Mouse (Mus musculus): ENCODE results near the gene Sun1. TPM values are rescaled to one million over a fixed set of nuclear protein-coding genes. Genes with fewer than 3 reads are reported as not detected.

The Sun1 gene
- total and polyA plus RNA-seq, 3 experiments: 71.3 to 79.0 TPM; not detected in 1

GRCm38 (mm10) chr5:139206081-139206480 lies 5.6 kb downstream of the Sun1 start:
- no peak overlapping the region for H3K4me3 ChIP-seq (ENCODE audit: control insufficient read depth in 1 of 2, insufficient read depth in 1 of 2, low read depth in 2 of 2, low read length in 2 of 2)
- H3K4me1 ChIP-seq (ENCODE audit: control insufficient read depth in 1 of 2, insufficient read depth in 2 of 2, low read length in 2 of 2): peaks cover 3 to 12% of the 10 kb centered on the region in 2 experiments; a peak in 2 of 4 replicates
- no peaks in the 10 kb centered on the region for H3K9me3 ChIP-seq (replicated peaks; ENCODE audit: insufficient read depth, low read length)
- TF ChIP-seq MAZ (IDR thresholded peaks at IDR 0.05; ENCODE audit: low read depth, low read length) (no peak), SMC3 (IDR thresholded peaks at IDR 0.05; ENCODE audit: low read depth, low read length) (no peak), SIN3A (IDR thresholded peaks at IDR 0.05; ENCODE audit: low read length) (no peak), USF1 (IDR thresholded peaks at IDR 0.05; ENCODE audit: low read depth, low read length) (no peak), CHD1 (IDR thresholded peaks at IDR 0.05; ENCODE audit: low read depth, low read length) (no peak), GABPA (IDR thresholded peaks at IDR 0.05; ENCODE audit: low read depth, low read length) (no peak), MAX (IDR thresholded peaks at IDR 0.05; ENCODE audit: low read length) (no peak), ZKSCAN1 (IDR thresholded peaks at IDR 0.05; ENCODE audit: low read depth, low read length) (no peak)
- no peak overlapping the region for H3K9ac ChIP-seq (ENCODE audit: control insufficient read depth, low read depth, low read length, poor library complexity, severe bottlenecking)
- H3K27me3 ChIP-seq (ENCODE audit: control insufficient read depth in 1 of 2, insufficient read depth in 2 of 2, low read length in 2 of 2): no peaks in the 10 kb centered on the region
- no peak overlapping the region for H3K27ac ChIP-seq (ENCODE audit: control insufficient read depth, low read depth, low read length)
- DNase-seq (ENCODE audit: low read depth, low spot score): no peak
- H3K36me3 ChIP-seq (ENCODE audit: control insufficient read depth in 1 of 2, insufficient read depth in 2 of 2, low read length in 2 of 2): peaks cover 13 to 22% of the 10 kb centered on the region in 2 experiments
- H3K79me2 ChIP-seq (ENCODE audit: control insufficient read depth, insufficient read depth, low read length, poor library complexity): peaks cover 93% of the 10 kb centered on the region

GRCm38 (mm10) chr5:139206525-139206924 lies 6.1 kb downstream of the Sun1 start:
- H3K4me1 ChIP-seq (ENCODE audit: control insufficient read depth in 1 of 2, insufficient read depth in 2 of 2, low read length in 2 of 2): peaks cover 3 to 12% of the 10 kb centered on the region in 2 experiments; a peak in 2 of 4 replicates
- no peaks in the 10 kb centered on the region for H3K9me3 ChIP-seq (replicated peaks; ENCODE audit: insufficient read depth, low read length)
- peaks cover 88% of the 10 kb centered on the region for H3K79me2 ChIP-seq (ENCODE audit: control insufficient read depth, insufficient read depth, low read length, poor library complexity)
- H3K9ac ChIP-seq (ENCODE audit: control insufficient read depth, low read depth, low read length, poor library complexity, severe bottlenecking): no peak overlapping the region
- H3K4me3 ChIP-seq (ENCODE audit: control insufficient read depth in 1 of 2, insufficient read depth in 1 of 2, low read depth in 2 of 2, low read length in 2 of 2): no peak overlapping the region
- peaks cover 13 to 22% of the 10 kb centered on the region in 2 experiments for H3K36me3 ChIP-seq (ENCODE audit: control insufficient read depth in 1 of 2, insufficient read depth in 2 of 2, low read length in 2 of 2)
- no peak for DNase-seq (ENCODE audit: low read depth, low spot score)
- TF ChIP-seq ZKSCAN1 (IDR thresholded peaks at IDR 0.05; ENCODE audit: low read depth, low read length) (no peak), RAD21 (IDR thresholded peaks at IDR 0.05; ENCODE audit: low read depth, low read length) (no peak), SMC3 (IDR thresholded peaks at IDR 0.05; ENCODE audit: low read depth, low read length) (no peak), MAFK (IDR thresholded peaks at IDR 0.05; ENCODE audit: borderline replicate concordance, low read depth, low read length) (no peak), TAL1 (IDR thresholded peaks at IDR 0.05; ENCODE audit: low read length) (no peak), RCOR1 (IDR thresholded peaks at IDR 0.05; ENCODE audit: low read depth, low read length) (no peak), MAZ (IDR thresholded peaks at IDR 0.05; ENCODE audit: low read depth, low read length) (no peak), TCF12 (IDR thresholded peaks at IDR 0.05; ENCODE audit: low read depth, low read length) (no peak), GABPA (IDR thresholded peaks at IDR 0.05; ENCODE audit: low read depth, low read length) (no peak), ZNF384 (IDR thresholded peaks at IDR 0.05; ENCODE audit: low read depth, low read length) (no peak), BHLHE40 (IDR thresholded peaks at IDR 0.05; ENCODE audit: borderline replicate concordance, low read depth, low read length) (no peak), CHD1 (IDR thresholded peaks at IDR 0.05; ENCODE audit: low read depth, low read length) (no peak)
- H3K27ac ChIP-seq (ENCODE audit: control insufficient read depth, low read depth, low read length): no peak overlapping the region
- H3K27me3 ChIP-seq (ENCODE audit: control insufficient read depth in 1 of 2, insufficient read depth in 2 of 2, low read length in 2 of 2): no peaks in the 10 kb centered on the region

All from MEL (cell line).